Mouse (Mus musculus) erythroblast, embryonic 14.5 days (primary cell): ENCODE data around the gene Gstm1.

ENCODE experiments used
- GATA1 ChIP-seq: IDR thresholded peaks from 2 replicates; pipeline ENCODE4 v1.6.1; 2012; ENCODE audit warnings: low read length, inconsistent platforms, mixed read lengths
- TAL1 ChIP-seq: IDR thresholded peaks from 3 replicates; pipeline ENCODE4 v1.6.1; 2012; ENCODE audit warnings: low read length, inconsistent platforms, mixed read lengths

DNA sequence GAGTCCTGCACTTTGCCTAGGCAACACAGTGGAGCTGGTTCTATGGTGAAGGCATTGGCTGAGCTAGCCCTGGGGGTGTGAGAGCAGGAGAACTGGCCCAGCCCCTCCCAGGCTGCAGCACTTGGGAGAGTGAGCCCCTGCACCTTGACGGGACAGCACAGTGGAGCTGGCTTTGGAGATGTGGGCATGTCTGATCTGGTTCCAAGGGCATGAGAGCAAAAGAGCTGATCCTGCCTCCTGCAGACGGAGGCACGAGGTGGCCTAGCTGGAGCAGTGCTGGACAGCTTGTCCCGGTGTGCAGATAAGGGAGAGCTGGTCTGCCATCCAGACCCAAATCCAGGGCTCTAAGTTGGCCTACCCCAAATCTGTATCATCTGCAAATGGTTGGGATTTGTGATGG is 46.9 kb upstream of the Gstm1 start:
- TF ChIP-seq TAL1: no peak
- TF ChIP-seq GATA1: no peak
